Mouse (Mus musculus) heart, adult 10 weeks (tissue): ENCODE results near the gene Acadsb. TPM values are rescaled to one million over a fixed set of nuclear protein-coding genes. Genes with fewer than 3 reads are reported as not detected.

Source experiments
- polyA plus RNA-seq: library from polyadenylated mRNA; stranded (reverse); fragments of 350-450 nt; fragmentation: Illumina TruSeq; extraction: RNeasy Lipid Tissue Mini Kit (QIAGEN cat#74804); gene quantifications from one replicate; pipeline ENCODE4 v1.2.3, GENCODE M21; 2014; ENCODE audit warnings: low read depth, low replicate concordance

The Acadsb gene
- 211 TPM for polyA plus RNA-seq

GRCm38 (mm10) chr7:131410416-131411058 is at the start of gene Acadsb, which contains the start of gene Ikzf5:
Gene Acadsb, plus strand, starts transcription at chr7:131410601.
Gene Ikzf5, minus strand, starts transcription at chr7:131410521.

GRCm38 (mm10) chr7:131362615-131363300 is 47.6 kb upstream of the Acadsb start, which contains the start of gene 2310057M21Rik:
Gene 2310057M21Rik, minus strand, starts transcription at chr7:131362759.

GRCm38 (mm10) chr7:131370648-131371469 is 39.5 kb upstream of the Acadsb start, which contains the start of gene Pstk:
Gene Pstk, plus strand, starts transcription at chr7:131371141.

Other genes with a start within 250 kb of the Acadsb start
- 0.99 TPM for gene 5430419D17Rik, start 236.2 kb upstream of the Acadsb start, polyA plus RNA-seq
- gene Cuzd1, start 88.3 kb upstream of the Acadsb start, polyA plus RNA-seq: 0.45 TPM
- gene Fam24b, start 81.1 kb upstream of the Acadsb start, polyA plus RNA-seq: not detected
- not detected for gene Fam24a, start 76.7 kb upstream of the Acadsb start, polyA plus RNA-seq
- 9.1 TPM for gene 2310057M21Rik, start 47.8 kb upstream of the Acadsb start, polyA plus RNA-seq
- 67.3 TPM for gene Pstk, start 39.5 kb upstream of the Acadsb start, polyA plus RNA-seq
- 16.9 TPM for gene Ikzf5, start 80 bp upstream of the Acadsb start, polyA plus RNA-seq
- not detected for gene Hmx3, start 132.3 kb downstream of the Acadsb start, polyA plus RNA-seq
- not detected for gene Hmx2, start 138.2 kb downstream of the Acadsb start, polyA plus RNA-seq
- 27.0 TPM for gene Bub3, start 149.6 kb downstream of the Acadsb start, polyA plus RNA-seq